Comparison of ENCODE assay signal across 14 mouse cellular contexts in genomic region chr2:27956751-27957150, GRCm38 (mm10).
DNase-seq lines count a peak whose midpoint lies in the region; ATAC-seq and TF ChIP-seq lines count a peak whose summit lies in the region.
"Had no signal": no experiment of that assay in that cellular context is flagged by ENCODE, and none has a peak within 500 bp of the region (broad histone marks: within the 10 kb centered on the region; RNA-seq: fewer than 3 reads in every experiment).

No protein-coding gene starts in this region.

- peak overlapping the region; percentile 6; the same call in 1 of the 2 replicates for H3K27ac ChIP-seq in forebrain, embryonic 14.5 days (ENCODE audit: low read depth, low read length)
- H3K27ac ChIP-seq in forebrain, embryonic 16.5 days (ENCODE audit: low read length), result no peak overlapping the region
- H3K27ac ChIP-seq in liver, embryonic 11.5 days (ENCODE audit: low read depth, low read length), result peak overlapping the region; percentile 58; the same call in 1 of the 2 replicates
- no peak overlapping the region for H3K27ac ChIP-seq in liver, postnatal 0 days (ENCODE audit: low read depth)
- H3K27ac ChIP-seq in heart, postnatal 0 days (ENCODE audit: low read depth), result peak overlapping the region; percentile 31; the same call in 1 of the 2 replicates
- H3K27ac ChIP-seq: hindbrain, embryonic 15.5 days; limb, embryonic 13.5 days; midbrain, embryonic 15.5 days had no signal

- H3K9ac ChIP-seq in forebrain, embryonic 14.5 days (ENCODE audit: low read length), result no peak overlapping the region
- H3K9ac ChIP-seq in forebrain, embryonic 16.5 days (replicated peaks; ENCODE audit: low read depth, low read length), result no peak overlapping the region
- H3K9ac ChIP-seq in liver, embryonic 11.5 days (ENCODE audit: low read depth, low read length), result no peak overlapping the region
- no peak overlapping the region for H3K9ac ChIP-seq in liver, postnatal 0 days (replicated peaks)
- no peak overlapping the region for H3K9ac ChIP-seq in heart, postnatal 0 days (replicated peaks; ENCODE audit: low read depth, low read length)
- H3K9ac ChIP-seq: hindbrain, embryonic 15.5 days; limb, embryonic 13.5 days; midbrain, embryonic 15.5 days had no signal

- no peak for ATAC-seq in forebrain, embryonic 14.5 days
- ATAC-seq in forebrain, embryonic 16.5 days, result no peak
- ATAC-seq in liver, embryonic 11.5 days (replicated peaks; ENCODE audit: low FRiP score), result no peak
- no peak for ATAC-seq in liver, postnatal 0 days
- ATAC-seq in heart, postnatal 0 days (ENCODE audit: insufficient read depth, low read depth), result no peak
- no peak for ATAC-seq in megakaryocyte progenitor cell, adult 5-6 weeks (replicated peaks; ENCODE audit: poor library complexity)
- no peak for ATAC-seq in granulocyte monocyte progenitor cell, adult 5-6 weeks (replicated peaks; ENCODE audit: poor library complexity, severe bottlenecking)
- ATAC-seq: midbrain, embryonic 15.5 days had no signal

- WGBS in forebrain, embryonic 14.5 days, result 58% methylated on average over 7 of the region's 7 CpGs
- 59% methylated on average over 7 of the region's 7 CpGs for WGBS in forebrain, embryonic 16.5 days
- WGBS in liver, embryonic 11.5 days, result 71% methylated on average over 7 of the region's 7 CpGs
- WGBS in liver, postnatal 0 days (ENCODE audit: insufficient replicate concordance), result 88% methylated on average over 7 of the region's 7 CpGs
- 69% methylated on average over 7 of the region's 7 CpGs for WGBS in heart, postnatal 0 days

- TF ChIP-seq CTCF in liver, postnatal 0 days (IDR thresholded peaks at IDR 0.05; ENCODE audit: low read depth), result no peak
- TF ChIP-seq CTCF in heart, postnatal 0 days (IDR thresholded peaks at IDR 0.05; ENCODE audit: low read depth), result no peak

- no peak for TF ChIP-seq EP300 in liver, postnatal 0 days (IDR thresholded peaks at IDR 0.05; ENCODE audit: low read depth)
- TF ChIP-seq EP300 in heart, postnatal 0 days (IDR thresholded peaks at IDR 0.05; ENCODE audit: low read depth), result no peak

- no peak overlapping the region for H3K4me2 ChIP-seq in forebrain, embryonic 14.5 days (ENCODE audit: low read length)
- H3K4me2 ChIP-seq in forebrain, embryonic 16.5 days (ENCODE audit: low read length), result no peak overlapping the region
- H3K4me2 ChIP-seq in liver, embryonic 11.5 days, result no peak overlapping the region
- H3K4me2 ChIP-seq in liver, postnatal 0 days (ENCODE audit: low read depth, low read length), result no peak overlapping the region
- no peak overlapping the region for H3K4me2 ChIP-seq in heart, postnatal 0 days (ENCODE audit: low read depth, low read length)
- H3K4me2 ChIP-seq: hindbrain, embryonic 15.5 days; limb, embryonic 13.5 days; midbrain, embryonic 15.5 days had no signal

- H3K27me3 ChIP-seq in forebrain, embryonic 14.5 days (replicated peaks; ENCODE audit: control insufficient read depth, insufficient read depth, low read length), result no peaks in the 10 kb centered on the region
- H3K27me3 ChIP-seq in forebrain, embryonic 16.5 days (replicated peaks; ENCODE audit: control insufficient read depth, insufficient read depth, low read length), result no peaks in the 10 kb centered on the region
- H3K27me3 ChIP-seq in liver, embryonic 11.5 days (replicated peaks; ENCODE audit: control insufficient read depth, insufficient read depth, low read length), result no peaks in the 10 kb centered on the region
- H3K27me3 ChIP-seq in liver, postnatal 0 days (ENCODE audit: insufficient read depth, low read length), result no peaks in the 10 kb centered on the region
- no peaks in the 10 kb centered on the region for H3K27me3 ChIP-seq in heart, postnatal 0 days (ENCODE audit: control insufficient read depth, insufficient read depth, low read length)
- H3K27me3 ChIP-seq: hindbrain, embryonic 15.5 days; limb, embryonic 13.5 days; midbrain, embryonic 15.5 days had no signal

- no peak overlapping the region for H3K4me3 ChIP-seq in forebrain, embryonic 14.5 days (ENCODE audit: low read depth, low read length)
- H3K4me3 ChIP-seq in forebrain, embryonic 16.5 days (replicated peaks; ENCODE audit: low read length), result no peak overlapping the region
- no peak overlapping the region for H3K4me3 ChIP-seq in liver, embryonic 11.5 days (ENCODE audit: low read depth, low read length)
- H3K4me3 ChIP-seq in liver, postnatal 0 days (ENCODE audit: low read depth, low read length), result no peak overlapping the region
- H3K4me3 ChIP-seq in heart, postnatal 0 days (ENCODE audit: low read depth, low read length), result no peak overlapping the region
- H3K4me3 ChIP-seq: erythroblast, embryonic 14.5 days; hindbrain, embryonic 15.5 days; limb, embryonic 13.5 days; midbrain, embryonic 15.5 days had no signal

- H3K9me3 ChIP-seq in forebrain, embryonic 14.5 days (replicated peaks; ENCODE audit: control insufficient read depth, low read length), result no peaks in the 10 kb centered on the region
- H3K9me3 ChIP-seq in forebrain, embryonic 16.5 days (ENCODE audit: control insufficient read depth, low read length), result no peaks in the 10 kb centered on the region
- H3K9me3 ChIP-seq in liver, embryonic 11.5 days (ENCODE audit: control insufficient read depth, low read length), result no peaks in the 10 kb centered on the region
- H3K9me3 ChIP-seq in liver, postnatal 0 days (ENCODE audit: low read length), result no peaks in the 10 kb centered on the region
- no peaks in the 10 kb centered on the region for H3K9me3 ChIP-seq in heart, postnatal 0 days (replicated peaks; ENCODE audit: control insufficient read depth, low read length)
- H3K9me3 ChIP-seq: hindbrain, embryonic 15.5 days; limb, embryonic 13.5 days; midbrain, embryonic 15.5 days had no signal

- peaks cover 8% of the 10 kb centered on the region; the same call in 1 of the 2 replicates for H3K4me1 ChIP-seq in forebrain, embryonic 14.5 days (ENCODE audit: control insufficient read depth, insufficient read depth, low read length)
- peaks cover 12% of the 10 kb centered on the region for H3K4me1 ChIP-seq in forebrain, embryonic 16.5 days (replicated peaks; ENCODE audit: control insufficient read depth, insufficient read depth, low read length)
- no peaks in the 10 kb centered on the region; the same call in 1 of the 2 replicates for H3K4me1 ChIP-seq in liver, embryonic 11.5 days (replicated peaks; ENCODE audit: control insufficient read depth, insufficient read depth, low read length)
- no peaks in the 10 kb centered on the region for H3K4me1 ChIP-seq in liver, postnatal 0 days (ENCODE audit: insufficient read depth)
- peaks cover 7% of the 10 kb centered on the region; the same call in 1 of the 2 replicates for H3K4me1 ChIP-seq in heart, postnatal 0 days (ENCODE audit: control insufficient read depth, insufficient read depth)

- no peaks in the 10 kb centered on the region for H3K36me3 ChIP-seq in forebrain, embryonic 14.5 days (ENCODE audit: control insufficient read depth, insufficient read depth, low read length)
- no peaks in the 10 kb centered on the region for H3K36me3 ChIP-seq in forebrain, embryonic 16.5 days (ENCODE audit: control insufficient read depth, insufficient read depth)
- H3K36me3 ChIP-seq in liver, embryonic 11.5 days (ENCODE audit: control insufficient read depth, insufficient read depth, low read length), result peaks cover 3% of the 10 kb centered on the region; the same call in 1 of the 2 replicates
- H3K36me3 ChIP-seq in liver, postnatal 0 days (replicated peaks; ENCODE audit: insufficient read depth, low read length), result no peaks in the 10 kb centered on the region
- no peaks in the 10 kb centered on the region; the same call in 1 of the 2 replicates for H3K36me3 ChIP-seq in heart, postnatal 0 days (replicated peaks; ENCODE audit: control insufficient read depth, insufficient read depth, low read length)
- H3K36me3 ChIP-seq: hindbrain, embryonic 15.5 days; midbrain, embryonic 15.5 days had no signal

- no peak for DNase-seq in forebrain, embryonic 14.5 days (ENCODE audit: low spot score)
- no peak for DNase-seq in liver, embryonic 11.5 days (ENCODE audit: low spot score)
- DNase-seq in liver, postnatal 0 days, result no peak
- DNase-seq in heart, postnatal 0 days (ENCODE audit: low spot score), result no peak
- DNase-seq in lung, postnatal 25 days (ENCODE audit: low spot score), result peak; percentile 12
- DNase-seq: cerebellum, postnatal 36 days; thymus, postnatal 14 days had no signal

Comparison
In these comparisons a context has a peak if more than half of its experiments do, and no peak if none do; other contexts are left out.
1. H3K27ac ChIP-seq: peak in forebrain, embryonic 14.5 days (single experiment), liver, embryonic 11.5 days (single experiment) and heart, postnatal 0 days (single experiment); none in forebrain, embryonic 16.5 days (single experiment) and liver, postnatal 0 days (single experiment).